Mouse (Mus musculus): ENCODE data around the gene Pdss2. TPM values are rescaled to one million over a fixed set of nuclear protein-coding genes. Genes with fewer than 3 reads are reported as not detected.

Pdss2 gene
- 12.7 and 16.2 TPM in 2 replicates for polyA plus RNA-seq (2012; rRNA removed)

DNA sequence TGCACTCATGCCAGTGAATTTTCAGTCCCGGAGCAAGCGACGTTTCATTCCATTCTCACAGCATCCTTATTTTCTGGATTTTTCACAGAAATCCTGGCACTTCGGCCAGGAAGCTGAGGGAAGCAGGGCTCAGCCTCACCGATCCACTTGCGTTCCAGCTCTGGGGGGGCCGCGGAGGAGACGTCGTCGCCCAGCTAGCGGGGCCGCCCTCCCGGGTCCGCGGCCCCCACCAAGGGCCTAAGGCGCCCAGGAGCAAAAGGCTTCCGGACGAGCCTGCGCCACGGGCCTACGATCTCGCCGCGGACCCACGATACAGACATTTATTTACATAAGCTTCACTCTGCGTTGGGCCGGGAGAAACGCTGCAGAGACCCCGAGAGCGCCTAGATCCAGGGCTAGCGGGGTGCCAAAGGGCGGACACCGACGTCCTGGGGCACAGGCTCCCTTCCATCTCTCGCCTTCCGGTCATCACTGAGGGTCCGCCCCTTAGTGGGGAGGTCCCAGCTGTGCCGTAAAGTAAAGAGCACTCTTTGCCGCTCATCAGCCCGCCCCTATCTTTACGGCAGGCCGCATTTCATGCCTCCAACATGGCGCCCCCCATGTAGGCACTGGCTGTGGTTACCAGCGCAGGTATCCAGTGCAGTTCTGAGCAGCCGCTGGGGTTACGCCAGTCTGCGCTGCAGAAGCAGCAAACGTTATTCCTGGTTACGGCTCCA is at the start of gene Pdss2:
TSS of gene Pdss2 (plus strand) at position 577 of the 716 bp plus-strand sequence.
- DNase-seq (ENCODE audit: low read depth, low spot score), result peak; percentile 91
- under 1% methylated on average over 50 of the region's 50 CpGs for WGBS

DNA sequence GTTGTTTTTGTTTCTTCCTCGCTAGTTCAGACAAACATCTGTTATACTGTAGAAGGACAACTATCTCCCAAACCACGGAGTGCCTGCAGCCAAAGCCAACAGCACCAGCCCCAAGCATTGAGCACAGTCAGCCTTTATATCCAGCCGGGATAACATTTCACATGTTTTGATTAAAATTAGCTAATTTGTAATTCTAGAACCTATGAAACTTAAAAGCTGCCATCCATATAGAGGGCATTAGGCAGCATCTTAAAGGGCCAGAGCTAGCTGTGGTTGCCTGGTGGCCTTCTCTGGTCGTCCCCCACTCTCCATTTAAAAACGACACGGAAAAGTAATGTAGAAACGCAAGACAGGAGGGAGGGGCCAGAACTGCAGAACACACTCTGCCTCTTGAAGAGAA is 49.2 kb upstream of the Pdss2 start:
- no peak for DNase-seq (ENCODE audit: low read depth, low spot score)
- WGBS, result 18% methylated on average over 7 of the region's 7 CpGs

GRCm38 (mm10) chr10:43172554-43172953 is 48.7 kb upstream of the Pdss2 start:
- DNase-seq (ENCODE audit: low read depth, low spot score), result no peak
- WGBS, result 14% methylated on average over 8 of the region's 8 CpGs

GRCm38 (mm10) chr10:43173141-43173827 is 48.0 kb upstream of the Pdss2 start:
- DNase-seq (ENCODE audit: low read depth, low spot score), result no peak
- under 1% methylated on average over 53 of the region's 53 CpGs for WGBS

- under 1% methylated on average over 35 of the region's 38 CpGs for WGBS
- no peak for DNase-seq (ENCODE audit: low read depth, low spot score)
Measured at GRCm38 (mm10) chr10:43173828-43174325, 47.4 kb upstream of the Pdss2 start.

GRCm38 (mm10) chr10:43174326-43175155 is 46.7 kb upstream of the Pdss2 start, which contains the start of the genes Sobp and 9030612E09Rik:
TSS of gene Sobp (minus strand) at chr10:43174530.
TSS of gene 9030612E09Rik (plus strand) at chr10:43174704.
- 1% methylated on average over 86 of the region's 91 CpGs for WGBS

GRCm38 (mm10) chr10:43175156-43175601 is 46.1 kb upstream of the Pdss2 start:
- WGBS, result 2% methylated on average over 18 of the region's 18 CpGs
- no peak for DNase-seq (ENCODE audit: low read depth, low spot score)

More at GRCm38 (mm10) chr10:43174326-43175155, 46.7 kb upstream of the Pdss2 start, which contains the start of the genes Sobp and 9030612E09Rik:
- DNase-seq (ENCODE audit: low read depth, low spot score), result no peak

GRCm38 (mm10) chr10:43180313-43180912 is 40.9 kb upstream of the Pdss2 start:
- 72% methylated on average over 5 of the region's 5 CpGs for WGBS
- no peak for DNase-seq (ENCODE audit: low read depth, low spot score)

DNA sequence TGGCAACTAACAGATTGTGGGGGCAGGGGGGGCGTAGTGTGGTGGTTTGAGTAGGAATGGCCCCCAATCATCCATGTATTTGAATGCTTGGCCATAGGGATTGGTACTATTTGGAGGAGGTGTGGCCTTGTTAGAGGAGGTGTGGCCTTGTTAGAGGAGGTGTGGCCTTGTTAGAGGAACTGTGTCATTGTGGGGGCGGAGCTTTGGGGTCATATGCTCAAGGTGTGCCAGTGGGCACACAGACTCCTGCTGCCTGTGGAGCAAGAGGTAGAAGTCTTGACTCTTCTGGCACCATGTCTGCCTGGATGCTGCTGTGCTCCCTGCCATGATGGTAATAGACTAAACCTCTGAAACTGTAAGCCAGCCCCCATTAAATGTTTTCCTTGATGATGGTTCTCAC is 21.1 kb upstream of the Pdss2 start:
- 94% methylated on average over 2 of the region's 2 CpGs for WGBS
- no peak for DNase-seq (ENCODE audit: low read depth, low spot score)

DNA sequence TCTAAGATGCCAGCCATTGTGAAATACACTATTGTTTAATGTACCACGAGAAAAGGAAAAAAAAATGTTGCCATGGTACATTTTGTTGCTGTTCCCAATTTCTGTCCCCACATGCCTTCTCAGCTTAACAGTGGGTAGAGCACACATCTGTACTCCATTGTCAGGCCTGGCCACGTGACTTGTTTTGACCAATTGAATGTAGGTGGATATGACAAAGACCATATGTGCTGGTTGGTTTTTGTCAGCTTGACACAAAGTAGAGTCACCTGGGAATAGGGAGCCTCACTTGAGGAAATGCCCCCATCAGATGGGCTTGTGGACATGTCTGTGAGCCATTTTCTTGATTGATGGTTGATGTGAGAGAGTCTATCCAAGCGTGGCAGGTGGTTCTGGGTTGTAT is 17.4 kb upstream of the Pdss2 start:
- no peak for DNase-seq (ENCODE audit: low read depth, low spot score)
- WGBS, result 71% methylated on average over 3 of the region's 3 CpGs

DNA sequence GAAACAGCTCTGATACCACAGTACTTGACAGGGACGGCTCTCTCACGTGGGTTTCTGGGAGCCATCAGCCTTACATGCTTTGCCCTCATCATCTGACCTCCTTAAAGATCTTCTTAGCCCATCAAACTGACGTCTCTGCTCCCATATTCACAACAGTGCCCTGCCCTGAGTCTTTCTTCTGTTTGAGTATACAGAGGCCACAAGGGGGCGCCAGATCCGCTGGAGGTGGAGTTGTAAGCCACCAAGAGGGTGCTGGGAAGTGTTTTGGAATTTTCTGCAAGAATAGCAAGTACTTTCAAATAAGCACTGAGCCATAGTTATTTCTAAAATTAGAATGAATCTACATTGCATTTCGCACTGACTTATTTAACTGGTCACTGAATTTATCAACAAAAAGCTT is 9.4 kb upstream of the Pdss2 start:
- WGBS, result 52% methylated on average over 6 of the region's 6 CpGs
- no peak for DNase-seq (ENCODE audit: low read depth, low spot score)

DNA sequence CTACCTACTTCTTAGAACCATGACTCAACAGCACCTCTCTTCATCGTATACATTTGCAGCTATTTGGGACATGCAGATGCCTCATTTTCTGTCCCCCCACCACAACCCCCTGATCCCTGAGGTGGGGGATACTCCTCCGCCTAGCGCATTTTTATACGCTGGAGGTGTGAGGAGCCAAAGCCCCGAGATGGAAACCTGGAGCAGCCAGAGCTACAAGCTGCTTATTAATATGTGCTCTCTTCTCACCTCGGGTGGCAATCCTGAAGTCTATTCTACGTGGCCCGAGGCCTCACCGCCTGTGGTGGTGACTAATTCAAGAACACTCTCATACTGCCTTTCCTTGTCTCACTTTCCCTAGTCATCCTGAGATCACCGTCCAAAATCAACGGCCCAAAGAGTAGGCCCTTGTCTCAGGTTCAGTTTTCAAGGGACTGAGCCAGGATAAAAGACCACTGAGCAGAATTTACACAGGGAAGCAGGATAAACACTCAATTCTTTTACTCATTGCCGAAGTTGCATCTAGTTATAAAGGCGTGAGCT is 3.9 kb upstream of the Pdss2 start:
- 92% methylated on average over 13 of the region's 13 CpGs for WGBS
- DNase-seq (ENCODE audit: low read depth, low spot score), result no peak

DNA sequence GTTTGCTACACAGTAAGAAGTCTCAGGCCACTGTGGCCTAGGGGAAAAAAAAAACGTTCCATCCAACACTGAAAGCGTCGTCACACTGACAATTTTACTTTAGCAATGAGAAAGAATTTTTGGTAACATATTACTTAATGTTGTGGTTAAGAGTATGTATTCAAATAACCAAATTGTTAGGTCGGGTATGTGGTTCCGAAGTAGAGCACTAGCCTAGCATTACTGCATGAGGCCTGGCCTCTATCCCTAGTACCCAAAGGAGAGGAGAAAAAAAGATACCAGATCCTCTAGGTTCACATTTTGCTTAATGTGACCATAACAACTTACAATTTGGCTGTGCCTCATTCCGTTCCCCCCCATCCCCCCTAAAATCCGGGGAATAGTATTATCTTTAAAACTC is 807 bp upstream of the Pdss2 start:
- 9% methylated on average over 7 of the region's 7 CpGs for WGBS
- no peak for DNase-seq (ENCODE audit: low read depth, low spot score)

GRCm38 (mm10) chr10:43221659-43222058 is 373 bp downstream of the Pdss2 start:
- under 1% methylated on average over 25 of the region's 25 CpGs for WGBS
- no peak for DNase-seq (ENCODE audit: low read depth, low spot score)

DNA sequence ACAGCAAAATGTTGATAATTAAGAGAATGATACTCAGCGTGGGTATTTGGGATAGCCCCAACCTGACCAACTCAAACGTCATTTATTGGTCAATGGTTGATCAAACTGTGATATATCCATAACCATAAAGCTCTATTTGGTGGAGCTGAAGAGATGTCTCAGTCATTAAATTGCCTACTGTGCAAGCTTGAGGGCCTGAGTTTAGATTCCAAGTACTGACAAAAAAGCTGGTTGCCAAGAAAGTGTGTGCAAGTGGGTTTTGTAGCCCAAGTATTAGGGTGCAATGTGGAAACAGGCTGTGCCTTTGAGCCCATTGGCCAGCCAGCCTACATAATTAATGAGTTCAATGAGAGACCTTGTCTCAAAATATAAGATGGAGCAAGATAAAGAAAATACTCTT is 2.1 kb downstream of the Pdss2 start:
- WGBS, result 67% methylated on average over 2 of the region's 2 CpGs
- DNase-seq (ENCODE audit: low read depth, low spot score), result no peak

- 95% methylated on average over 1 of the region's 1 CpGs for WGBS
- no peak for DNase-seq (ENCODE audit: low read depth, low spot score)
Measured at GRCm38 (mm10) chr10:43226391-43226790, 5.1 kb downstream of the Pdss2 start.

DNA sequence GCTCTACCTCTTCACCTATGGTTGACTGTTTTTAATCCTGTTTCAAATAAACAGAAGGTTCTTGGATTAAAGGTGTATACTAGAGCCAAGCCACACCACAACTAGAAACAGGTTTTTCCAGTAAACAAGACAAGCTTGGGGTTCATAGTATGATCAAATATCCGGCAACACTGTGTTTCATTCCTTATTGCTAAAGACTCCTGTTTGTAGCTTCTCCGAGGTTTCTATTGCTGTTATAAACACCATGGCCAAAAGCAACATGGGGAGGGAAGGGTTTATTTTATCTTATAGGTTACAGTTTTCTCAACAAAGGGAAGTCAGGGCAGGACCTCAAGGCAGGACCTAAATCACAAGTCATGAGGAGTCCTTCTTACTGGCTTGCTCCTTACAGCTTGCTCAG is 8.0 kb downstream of the Pdss2 start:
- WGBS, result 41% methylated on average over 2 of the region's 2 CpGs
- no peak for DNase-seq (ENCODE audit: low read depth, low spot score)

- 52% methylated on average over 4 of the region's 4 CpGs for WGBS
- no peak for DNase-seq (ENCODE audit: low read depth, low spot score)
Measured at GRCm38 (mm10) chr10:43234522-43234921, 13.2 kb downstream of the Pdss2 start.

GRCm38 (mm10) chr10:43235011-43235410 is 13.7 kb downstream of the Pdss2 start:
- DNase-seq (ENCODE audit: low read depth, low spot score), result no peak
- 86% methylated on average over 3 of the region's 3 CpGs for WGBS

Data from large intestine, adult 2 months (tissue).